Mouse (Mus musculus) heart, adult 2 months (tissue): ENCODE measurements at regions not wholly inside any gene's neighbourhood (a gene's known extent, or its start where the extent isn't known, plus 50 kb on each side); places are given as distances from the start of the nearest gene placed in this dataset.

Experiments
- CTCF ChIP-seq: fragments of 200-600 bp; IDR thresholded peaks from 2 replicates; pipeline ENCODE4 v1.8.1; 2022; ENCODE audit warnings: antibody characterized with exemption, mild to moderate bottlenecking, moderate library complexity
- EP300 ChIP-seq: fragments of 200-500 bp; IDR thresholded peaks from 2 replicates; pipeline ENCODE4 v1.6.1; 2011; ENCODE audit warnings: low read depth, low read length, control low read depth; ENCODE audit not compliant: insufficient read depth
- POLR2A ChIP-seq: fragments of 200-500 bp; IDR thresholded peaks from 2 replicates; pipeline ENCODE4 v1.6.1; 2011; ENCODE audit warnings: mild to moderate bottlenecking, low read depth, low read length, control low read depth; ENCODE audit not compliant: insufficient read depth

DNA sequence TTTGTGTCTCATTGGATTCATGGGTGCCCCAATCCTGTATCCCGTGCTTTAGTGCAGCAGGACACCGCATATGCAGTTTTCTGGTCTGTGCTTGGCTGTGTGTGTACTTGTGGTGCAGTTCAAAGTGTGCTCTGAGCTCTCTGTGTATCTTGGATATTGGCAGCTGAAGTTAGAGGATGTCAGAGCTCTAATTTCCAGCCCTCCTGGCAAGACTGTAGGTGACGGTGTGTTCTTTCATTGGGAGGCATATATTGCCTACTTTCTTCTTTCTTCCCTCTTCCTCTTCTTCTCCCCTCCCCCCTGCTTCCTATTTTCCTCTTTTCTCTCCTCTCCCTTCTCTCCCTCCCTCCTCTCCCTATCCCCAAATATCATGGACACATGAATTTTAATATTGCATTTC is 92.0 kb upstream of the Eepd1 start:
- TF ChIP-seq EP300 (no peak), POLR2A (no peak), CTCF (no peak)
